26 mouse cellular contexts compared by ENCODE assay signal in genomic region chr9:77404458-77404857, GRCm38 (mm10). TPM values are rescaled to one million over a fixed set of nuclear protein-coding genes. Genes with fewer than 3 reads are reported as not detected.
"Had no signal": no experiment of that assay in that cellular context is flagged by ENCODE, and none has a peak within 500 bp of the region (broad histone marks: within the 10 kb centered on the region; RNA-seq: fewer than 3 reads in every experiment).

No protein-coding gene starts in this region.

- H3K4me1 ChIP-seq: liver, embryonic 13.5 days; liver, embryonic 15.5 days; midbrain, embryonic 13.5 days; midbrain, embryonic 15.5 days; neural tube, embryonic 13.5 days; neural tube, embryonic 15.5 days had no signal

- H3K9ac ChIP-seq: liver, embryonic 13.5 days; liver, embryonic 15.5 days; lung, embryonic 14.5 days; midbrain, embryonic 13.5 days; midbrain, embryonic 15.5 days; neural tube, embryonic 13.5 days; neural tube, embryonic 15.5 days had no signal

- H3K9me3 ChIP-seq: liver, embryonic 13.5 days; liver, embryonic 15.5 days; midbrain, embryonic 10.5 days; midbrain, embryonic 13.5 days; midbrain, embryonic 15.5 days; neural tube, embryonic 13.5 days; neural tube, embryonic 15.5 days had no signal

- ATAC-seq: midbrain, embryonic 13.5 days; midbrain, embryonic 15.5 days had no signal

- H3K4me3 ChIP-seq: liver, embryonic 13.5 days; liver, embryonic 15.5 days; midbrain, embryonic 10.5 days; midbrain, embryonic 13.5 days; midbrain, embryonic 15.5 days; myocyte; neural tube, embryonic 13.5 days; neural tube, embryonic 15.5 days had no signal

- H3K4me2 ChIP-seq: liver, embryonic 13.5 days; liver, embryonic 15.5 days; lung, embryonic 14.5 days; midbrain, embryonic 13.5 days; midbrain, embryonic 15.5 days; neural tube, embryonic 13.5 days; neural tube, embryonic 15.5 days had no signal

- H3K27me3 ChIP-seq: liver, embryonic 13.5 days; liver, embryonic 15.5 days; midbrain, embryonic 13.5 days; midbrain, embryonic 15.5 days; neural tube, embryonic 13.5 days; neural tube, embryonic 15.5 days had no signal

- H3K27ac ChIP-seq: liver, embryonic 13.5 days; liver, embryonic 15.5 days; macrophage; midbrain, embryonic 10.5 days; midbrain, embryonic 13.5 days; midbrain, embryonic 15.5 days; neural tube, embryonic 13.5 days; neural tube, embryonic 15.5 days had no signal

- DNase-seq: liver, embryonic 13.5 days; lung, adult 18-20 months; lung, embryonic 14.5 days; lung, postnatal 10 days; lung, postnatal 36 days; retina, postnatal 1 day; right cerebral cortex, adult 18-20 months; right cerebral cortex, postnatal 25 days; right cerebral cortex, postnatal 4 days; spleen, adult 18-20 months; thymus, adult 18-20 months; thymus, postnatal 14 days; thymus, postnatal 36 days had no signal

- H3K36me3 ChIP-seq: liver, embryonic 13.5 days; liver, embryonic 15.5 days; midbrain, embryonic 10.5 days; midbrain, embryonic 13.5 days; midbrain, embryonic 15.5 days; neural tube, embryonic 13.5 days; neural tube, embryonic 15.5 days had no signal

RNA-seq across cellular contexts. Expression of gene Mlip, which starts 51.7 kb away (rescaled TPM):
- total RNA-seq: megakaryocyte, adult 5-6 weeks; megakaryocyte-erythroid progenitor cell, adult 5-6 weeks had no signal
- polyA plus RNA-seq: liver, embryonic 13.5 days; macrophage; neural tube, embryonic 11.5 days; small intestine, adult 2 months; thymus, postnatal 0 days had no signal
